Mouse (Mus musculus) kidney, postnatal 36 days (tissue): ENCODE measurements around the gene Top2a.

Experiments used
- DNase-seq, 2 experiments: peaks; one replicate each; pipeline ENCODE4 v3.0.0; 2021 to 2022; ENCODE audit warnings: mixed read lengths in 2 of 2

The Top2a gene

DNA sequence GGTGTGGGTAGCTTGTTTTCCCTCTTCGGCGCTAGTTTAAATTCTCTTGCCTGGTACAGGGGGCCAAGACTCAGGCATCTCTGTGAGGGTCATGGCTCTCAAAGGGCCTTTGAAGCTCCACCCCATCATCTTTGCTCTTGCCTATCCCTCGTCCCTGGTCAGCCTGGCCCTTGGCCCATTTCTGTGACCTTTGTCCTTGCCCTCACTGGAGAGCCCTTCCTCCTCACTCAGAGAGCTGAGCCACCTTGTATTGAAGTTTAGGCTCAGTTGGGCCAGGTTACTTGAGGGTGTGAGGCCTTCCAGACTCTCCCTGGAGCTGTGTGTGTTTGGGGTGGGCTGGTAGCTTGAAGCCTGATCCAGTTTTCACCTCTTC is 78.4 kb downstream of the Top2a start:
- peak; percentile 94 to 96 for DNase-seq

DNA sequence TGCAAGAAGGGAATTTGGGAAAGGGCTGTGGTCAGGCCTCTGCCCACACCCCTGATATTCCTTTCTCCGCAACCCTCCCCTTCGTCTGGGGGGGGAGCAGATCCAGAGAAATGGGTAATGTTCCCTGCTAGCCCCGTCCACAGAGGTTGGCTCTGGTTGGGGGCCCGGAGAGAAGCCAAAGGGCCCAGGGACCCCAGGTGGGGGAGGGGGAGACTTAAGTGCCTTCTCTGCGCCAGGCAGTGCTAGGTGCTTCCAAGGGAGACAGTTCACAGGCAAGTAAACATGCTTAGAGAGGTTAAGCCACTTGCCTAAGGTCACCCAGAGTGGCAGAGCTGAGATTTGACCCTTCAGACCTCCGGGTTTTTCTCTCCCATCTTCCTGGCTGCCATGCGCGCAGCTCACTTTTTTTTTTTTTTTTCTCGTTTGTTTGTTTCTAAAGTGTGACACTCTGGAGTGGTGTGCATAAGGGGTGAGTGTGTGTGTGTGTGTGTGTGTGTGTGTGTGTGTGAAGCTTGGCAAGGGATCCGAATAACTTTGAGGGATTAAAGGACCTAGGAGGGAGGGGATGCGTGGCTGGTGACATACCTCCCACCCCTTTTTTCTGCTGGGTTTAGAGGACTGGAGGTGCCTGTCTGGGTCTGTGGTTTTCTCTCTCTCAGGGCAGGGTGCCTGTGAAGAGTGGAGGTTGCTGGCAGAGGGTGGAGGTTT is 78.9 kb downstream of the Top2a start:
- no peak for DNase-seq

DNA sequence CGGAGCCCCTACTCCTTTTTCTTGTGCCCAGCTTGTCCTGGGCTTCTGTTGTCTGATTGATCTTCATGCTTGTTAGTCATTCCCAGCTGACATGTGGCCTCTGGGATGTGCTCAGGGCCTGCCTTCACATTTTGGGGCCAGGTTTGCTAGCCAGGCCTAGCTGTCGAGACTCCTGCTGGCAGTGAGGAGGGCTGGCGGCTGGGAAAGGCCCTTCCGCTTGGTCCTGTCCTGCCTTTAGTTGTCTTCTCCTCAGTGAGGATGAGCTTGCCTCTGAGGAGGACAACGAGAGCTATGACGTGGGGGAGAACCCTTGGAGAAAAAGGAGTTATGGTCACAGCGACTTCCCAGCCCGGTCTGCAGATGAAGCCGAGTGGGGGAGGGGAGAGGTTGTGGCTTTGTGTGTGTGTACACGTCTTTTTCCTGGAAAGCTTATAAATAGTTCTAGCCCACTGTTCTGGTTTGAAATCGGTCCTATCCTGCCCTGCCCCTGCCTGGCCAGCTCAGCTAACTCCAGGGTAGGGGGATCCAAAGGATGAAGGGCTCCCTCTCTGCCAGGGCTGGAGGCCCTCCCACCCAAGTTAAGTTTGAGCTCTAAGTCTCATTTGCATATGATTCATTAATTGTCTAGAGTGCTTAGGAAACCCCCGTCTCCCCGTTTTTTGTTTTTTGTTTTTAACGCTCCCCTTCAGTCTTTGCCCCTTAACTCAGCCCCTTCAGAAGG is 80.1 kb downstream of the Top2a start:
- DNase-seq = peak in 1 of 2 experiments; percentile 66
